Mouse (Mus musculus) liver, embryonic 14.5 days (tissue): ENCODE data around the gene Npas3. TPM values are rescaled to one million over a fixed set of nuclear protein-coding genes. Genes with fewer than 3 reads are reported as not detected.

Experiments used
- ATAC-seq: fragments of 200-750 bp; cut with Nextera tagmentation; 2 replicates; pipeline ENCODE4 v1.8.0; 2017; ENCODE audit warnings: moderate number of reproducible peaks, mild to moderate bottlenecking, moderate library complexity; ENCODE audit not compliant: insufficient read depth
- DNase-seq, 3 experiments: peaks; one replicate each; pipeline ENCODE4 v3.0.0-alpha.2; 2012 to 2013; ENCODE audit warnings: low read depth in 3 of 3, low spot score in 3 of 3
- H3K27ac ChIP-seq: fragments of 300-500 bp; sonication (generic); 2 replicates; pipeline ENCODE4 v1.5.1; 2014; ENCODE audit warnings: moderate library complexity, mild to moderate bottlenecking, control low read depth, inconsistent platforms
- H3K27me3 ChIP-seq: fragments of 300-500 bp; sonication (generic); 2 replicates; pipeline ENCODE4 v1.6.1; 2014; ENCODE audit warnings: mild to moderate bottlenecking, low read length, moderate library complexity; ENCODE audit not compliant: control insufficient read depth, insufficient read depth
- H3K36me3 ChIP-seq: fragments of 300-500 bp; sonication (generic); replicated peaks from 2 replicates; pipeline ENCODE4 v1.6.1; 2014; ENCODE audit warnings: low read depth; ENCODE audit not compliant: control insufficient read depth, insufficient read depth
- H3K4me1 ChIP-seq, 2 experiments: fragments of 200-500 bp in 1 of 2; fragments of 300-500 bp in 1 of 2; sonication (generic) in 1 of 2; replicated peaks; 2 replicates each; pipeline ENCODE4 v1.6.1; 2012 to 2014; ENCODE audit warnings: antibody characterized with exemption in 1 of 2, inconsistent platforms in 1 of 2, low read length in 1 of 2; ENCODE audit not compliant: control insufficient read depth in 2 of 2, insufficient read depth in 2 of 2
- H3K4me2 ChIP-seq: fragments of 300-500 bp; sonication (generic); 2 replicates; pipeline ENCODE4 v1.6.1; 2014; ENCODE audit warnings: low read depth, mild to moderate bottlenecking, control low read depth, moderate library complexity
- H3K4me3 ChIP-seq, 2 experiments: fragments of 200-500 bp in 1 of 2; fragments of 300-500 bp in 1 of 2; sonication (generic) in 1 of 2; 2 replicates each; pipeline ENCODE4 v1.5.1; 2012 to 2014; ENCODE audit warnings: low read depth in 2 of 2, low read length in 2 of 2, mild to moderate bottlenecking in 2 of 2, control low read depth in 1 of 2, inconsistent platforms in 1 of 2, moderate library complexity in 1 of 2; ENCODE audit not compliant: insufficient read depth in 1 of 2
- H3K9ac ChIP-seq: fragments of 300-500 bp; sonication (generic); replicated peaks from 2 replicates; pipeline ENCODE4 v1.6.1; 2014; ENCODE audit warnings: mild to moderate bottlenecking, control low read depth, moderate library complexity
- H3K9me3 ChIP-seq: fragments of 300-500 bp; sonication (generic); 2 replicates; pipeline ENCODE4 v1.6.1; 2016; ENCODE audit warnings: low read length, mixed read lengths; ENCODE audit not compliant: control insufficient read depth
- CTCF ChIP-seq: IDR thresholded peaks from 2 replicates; pipeline ENCODE4 v1.5.1; 2016; ENCODE audit warnings: antibody characterized with exemption, low read depth, control low read depth
- EP300 ChIP-seq: IDR thresholded peaks from 2 replicates; pipeline ENCODE4 v1.6.1; 2016; ENCODE audit warnings: antibody characterized with exemption, low read depth
- WGBS: fragments of 180-500 bp; shearing (Covaris S2); extraction: QIAGEN DNeasy Blood & Tissue Kit; methylation state at CpG from one replicate; pipeline ENCODE4 v1.1.7; 2014; ENCODE audit not compliant: insufficient replicate concordance; 5-methylcytosine and 5-hydroxymethylcytosine counted together
- polyA plus RNA-seq, 2 experiments: library from polyadenylated mRNA; depleted of rRNA in 1 of 2; stranded (reverse) in 1 of 2; unstranded in 1 of 2; fragments of >200 nt; fragmentation: Nextera tagmentation in 1 of 2; extraction: Ambion mirVana in 1 of 2; gene quantifications; 2 replicates each; pipeline versions ENCODE4 v1.2.1 to v1.2.3; 2012 to 2014

Npas3 gene
- polyA plus RNA-seq, 2 experiments, result 0.08 to 0.09 TPM

GRCm38 (mm10) chr12:53294011-53294410, 45.5 kb downstream of the Npas3 start:
- 70% methylated on average over 7 of the region's 7 CpGs for WGBS
- H3K9ac ChIP-seq, result no peak overlapping the region
- TF ChIP-seq CTCF, result no peak
- TF ChIP-seq EP300, result no peak

GRCm38 (mm10) chr12:53295747-53296146, 47.3 kb downstream of the Npas3 start:
- Histone ChIP-seq H3K9ac (no peak overlapping the region), H3K4me1 (no peaks in the 10 kb centered on the region), H3K9me3 (no peaks in the 10 kb centered on the region), H3K36me3 (no peaks in the 10 kb centered on the region), H3K4me2 (no peak overlapping the region), H3K27ac (no peak overlapping the region), H3K27me3 (no peaks in the 10 kb centered on the region), H3K4me3 (no peak overlapping the region)
- DNase-seq, result no peak
- ATAC-seq, result no peak
- TF ChIP-seq CTCF (no peak), EP300 (no peak)
- 19% methylated on average over 7 of the region's 7 CpGs for WGBS

More at GRCm38 (mm10) chr12:53294011-53294410, 45.5 kb downstream of the Npas3 start:
- Histone ChIP-seq H3K4me1 (no peaks in the 10 kb centered on the region), H3K9me3 (no peaks in the 10 kb centered on the region), H3K27ac (no peak overlapping the region), H3K4me2 (no peak overlapping the region), H3K4me3 (no peak overlapping the region), H3K36me3 (no peaks in the 10 kb centered on the region), H3K27me3 (no peaks in the 10 kb centered on the region)
- no peak for DNase-seq
- ATAC-seq, result no peak

GRCm38 (mm10) chr12:53297946-53298840, 49.7 kb downstream of the Npas3 start:
- Histone ChIP-seq H3K4me2 (no peak overlapping the region), H3K27me3 (no peaks in the 10 kb centered on the region), H3K4me3 (no peak overlapping the region), H3K36me3 (no peaks in the 10 kb centered on the region), H3K9me3 (no peaks in the 10 kb centered on the region), H3K9ac (no peak overlapping the region), H3K27ac (no peak overlapping the region), H3K4me1 (no peaks in the 10 kb centered on the region)
- no peak for DNase-seq
- ATAC-seq, result no peak
- WGBS, result 55% methylated on average over 16 of the region's 16 CpGs
- TF ChIP-seq CTCF, result no peak
- TF ChIP-seq EP300, result no peak

GRCm38 (mm10) chr12:53300964-53301363, 52.5 kb downstream of the Npas3 start:
- Histone ChIP-seq H3K27me3 (no peaks in the 10 kb centered on the region), H3K27ac (no peak overlapping the region), H3K36me3 (no peaks in the 10 kb centered on the region), H3K4me1 (no peaks in the 10 kb centered on the region), H3K9me3 (no peaks in the 10 kb centered on the region), H3K9ac (no peak overlapping the region), H3K4me3 (no peak overlapping the region), H3K4me2 (no peak overlapping the region)
- TF ChIP-seq CTCF, result no peak; the same call in 1 of the 2 replicates
- no peak for TF ChIP-seq EP300
- ATAC-seq (no peak), DNase-seq (no peak)
- 41% methylated on average over 2 of the region's 2 CpGs for WGBS

GRCm38 (mm10) chr12:53302129-53302528, 53.7 kb downstream of the Npas3 start:
- no peak overlapping the region for H3K9ac ChIP-seq
- 52% methylated on average over 3 of the region's 3 CpGs for WGBS
- no peak overlapping the region for H3K27ac ChIP-seq
- H3K4me2 ChIP-seq, result no peak overlapping the region
- no peaks in the 10 kb centered on the region for H3K4me1 ChIP-seq
- TF ChIP-seq CTCF, result no peak
- TF ChIP-seq EP300, result no peak
- H3K27me3 ChIP-seq, result no peaks in the 10 kb centered on the region
- DNase-seq (no peak), ATAC-seq (no peak)
- H3K36me3 ChIP-seq, result no peaks in the 10 kb centered on the region
- H3K4me3 ChIP-seq, result no peak overlapping the region
- H3K9me3 ChIP-seq, result no peaks in the 10 kb centered on the region
